Mouse (Mus musculus) thymus, postnatal 0 days (tissue): Measurements from ENCODE around the gene Ankrd61. TPM values are rescaled to one million over a fixed set of nuclear protein-coding genes. Genes with fewer than 3 reads are reported as not detected.

ENCODE experiments used
- DNase-seq: peaks from one replicate; pipeline ENCODE4 v3.0.0-alpha.2; 2015; ENCODE audit warnings: low spot score
- polyA plus RNA-seq: library from polyadenylated mRNA; unstranded; fragments of >200 nt; fragmentation: Nextera tagmentation; extraction: Ambion mirVana; gene quantifications from 2 replicates; pipeline ENCODE4 v1.2.1, GENCODE M21; 2015

Gene Ankrd61
- 0.13 and 0.20 TPM in 2 replicates for polyA plus RNA-seq

GRCm38 (mm10) chr5:143897635-143898330 is at the start of gene Ankrd61:
Ankrd61 (minus strand) TSS chr5:143897685.
- no peak for DNase-seq

- DNase-seq, result no peak
Measured at GRCm38 (mm10) chr5:143943231-143944125, 46.0 kb upstream of the Ankrd61 start.

GRCm38 (mm10) chr5:143941588-143941987 is 44.1 kb upstream of the Ankrd61 start:
- DNase-seq, result no peak

- no peak for DNase-seq
Measured at GRCm38 (mm10) chr5:143936156-143936555, 38.7 kb upstream of the Ankrd61 start.

- no peak for DNase-seq
Measured at GRCm38 (mm10) chr5:143933875-143934274, 36.4 kb upstream of the Ankrd61 start.

- DNase-seq, result no peak
Measured at GRCm38 (mm10) chr5:143933414-143933813, 35.9 kb upstream of the Ankrd61 start.

GRCm38 (mm10) chr5:143932831-143933230 is 35.3 kb upstream of the Ankrd61 start, which contains the start of gene Rsph10b:
Rsph10b (plus strand) TSS chr5:143933035.
- DNase-seq, result no peak

- no peak for DNase-seq
Measured at GRCm38 (mm10) chr5:143931863-143932580, 34.5 kb upstream of the Ankrd61 start.

- no peak for DNase-seq
Measured at GRCm38 (mm10) chr5:143930656-143931055, 33.2 kb upstream of the Ankrd61 start.

- no peak for DNase-seq
Measured at GRCm38 (mm10) chr5:143929291-143929690, 31.8 kb upstream of the Ankrd61 start.

GRCm38 (mm10) chr5:143927875-143928274 is 30.4 kb upstream of the Ankrd61 start, which contains the start of gene Gm42421:
Gm42421 (plus strand) TSS chr5:143928175.
- DNase-seq, result no peak

- no peak for DNase-seq
Measured at GRCm38 (mm10) chr5:143924781-143925452, 27.4 kb upstream of the Ankrd61 start.

- no peak for DNase-seq
Measured at GRCm38 (mm10) chr5:143918120-143918519, 20.6 kb upstream of the Ankrd61 start.

- peak; percentile 70 for DNase-seq
Measured at GRCm38 (mm10) chr5:143917418-143917817, 19.9 kb upstream of the Ankrd61 start.

- DNase-seq, result no peak
Measured at GRCm38 (mm10) chr5:143916221-143916620, 18.7 kb upstream of the Ankrd61 start.

GRCm38 (mm10) chr5:143909417-143910400 is 12.2 kb upstream of the Ankrd61 start, which contains the start of the genes Aimp2 and Pms2:
Aimp2 (minus strand) TSS chr5:143909847.
Pms2 (plus strand) TSS chr5:143909964.
- peak; percentile 97 for DNase-seq

- DNase-seq, result no peak
Measured at GRCm38 (mm10) chr5:143908926-143909325, 11.4 kb upstream of the Ankrd61 start.

- no peak for DNase-seq
Measured at GRCm38 (mm10) chr5:143906429-143906828, 8.9 kb upstream of the Ankrd61 start.

- no peak for DNase-seq
Measured at GRCm38 (mm10) chr5:143903813-143904212, 6.3 kb upstream of the Ankrd61 start.
